Mouse (Mus musculus) spleen, adult 2 months (tissue): Measurements from ENCODE around the gene Hacl1.

Experiments used
- CTCF ChIP-seq: fragments of 200-500 bp; IDR thresholded peaks from 2 replicates; pipeline ENCODE4 v1.5.1; 2011; ENCODE audit warnings: mild to moderate bottlenecking, inconsistent platforms; ENCODE audit not compliant: insufficient read depth, insufficient read length, insufficient replicate concordance; ENCODE audit errors: extremely low read depth
- POLR2A ChIP-seq: fragments of 200-500 bp; IDR thresholded peaks from 2 replicates; pipeline ENCODE4 v1.6.1; 2011; ENCODE audit warnings: low read depth, low read length, inconsistent platforms

- TF ChIP-seq POLR2A: no peak
- TF ChIP-seq CTCF: no peak
These were observed 4.8 kb upstream of the Hacl1 start for GRCm38 (mm10) chr14:31645920-31646319.
